ENCODE assay signal across 14 mouse cellular contexts in the genomic region with DNA sequence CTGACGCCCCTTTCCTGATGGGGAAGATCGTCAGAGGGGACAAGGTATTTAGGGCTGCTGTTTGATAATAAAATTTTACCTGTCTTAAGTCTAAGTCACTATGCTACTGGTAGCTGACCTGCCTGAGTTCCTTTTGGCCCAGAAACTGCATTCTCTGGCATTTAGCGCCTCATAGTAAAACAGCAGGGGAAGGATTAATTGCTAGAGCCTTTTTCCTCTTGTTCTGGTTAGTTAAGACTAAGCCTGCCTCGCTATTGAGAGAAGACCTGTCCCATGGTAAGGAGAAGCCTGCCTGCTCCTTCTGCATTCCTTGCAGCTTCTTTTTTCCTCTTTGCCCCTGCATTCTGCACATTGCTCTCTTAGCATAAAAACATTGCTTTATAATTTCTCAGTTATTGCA.
"Had no signal": no experiment of that assay in that cellular context is flagged by ENCODE, and none has a peak within 500 bp of the region (broad histone marks: within the 10 kb centered on the region; RNA-seq: fewer than 3 reads in every experiment).

No protein-coding gene starts in this region.

- H3K4me1 ChIP-seq: liver, embryonic 13.5 days; lung, embryonic 15.5 days; midbrain, embryonic 12.5 days; neural tube, embryonic 13.5 days; stomach, embryonic 15.5 days had no signal

- H3K27me3 ChIP-seq: liver, embryonic 13.5 days; lung, embryonic 15.5 days; midbrain, embryonic 12.5 days; neural tube, embryonic 13.5 days; stomach, embryonic 15.5 days had no signal

- H3K9ac ChIP-seq: liver, embryonic 13.5 days; liver, postnatal 0 days; lung, embryonic 15.5 days; midbrain, embryonic 12.5 days; neural tube, embryonic 13.5 days; stomach, embryonic 15.5 days had no signal

- H3K27ac ChIP-seq: liver, embryonic 13.5 days; lung, embryonic 15.5 days; midbrain, embryonic 12.5 days; neural tube, embryonic 13.5 days; stomach, embryonic 15.5 days had no signal

- H3K4me2 ChIP-seq: liver, embryonic 13.5 days; lung, embryonic 15.5 days; midbrain, embryonic 12.5 days; neural tube, embryonic 13.5 days; stomach, embryonic 15.5 days had no signal

- H3K9me3 ChIP-seq: liver, embryonic 13.5 days; lung, embryonic 15.5 days; midbrain, embryonic 12.5 days; neural tube, embryonic 13.5 days; stomach, embryonic 15.5 days had no signal

- H3K36me3 ChIP-seq: liver, embryonic 13.5 days; lung, embryonic 15.5 days; midbrain, embryonic 12.5 days; neural tube, embryonic 13.5 days; stomach, embryonic 15.5 days had no signal

- H3K4me3 ChIP-seq: liver, embryonic 13.5 days; lung, embryonic 15.5 days; midbrain, embryonic 12.5 days; neural tube, embryonic 13.5 days; stomach, embryonic 15.5 days had no signal

- ATAC-seq: liver, postnatal 0 days; midbrain, embryonic 16.5 days had no signal

- DNase-seq: kidney, adult 9 months; kidney, postnatal 14 days; liver; liver, embryonic 13.5 days; liver, postnatal 0 days; lung, postnatal 14 days; retina, postnatal 1 day; right cerebral cortex, postnatal 4 days; thymus, postnatal 36 days had no signal
